Mouse (Mus musculus) CH12F3 (cell line): Measurements from ENCODE around the gene Abcc3.

ENCODE experiments used
- in situ Hi-C: fragments of 300-500 bp; cut with MboI; formaldehyde crosslinking; loops from 2 replicates; pipeline ENCODE4 v1.14.3; 2020; ENCODE audit warnings: low sequenced_read_pairs

Gene Abcc3

GRCm38 (mm10) chr11:94359168-94359567 lies 33.6 kb downstream of the Abcc3 start:
- in situ Hi-C loops, result no loop called here

DNA sequence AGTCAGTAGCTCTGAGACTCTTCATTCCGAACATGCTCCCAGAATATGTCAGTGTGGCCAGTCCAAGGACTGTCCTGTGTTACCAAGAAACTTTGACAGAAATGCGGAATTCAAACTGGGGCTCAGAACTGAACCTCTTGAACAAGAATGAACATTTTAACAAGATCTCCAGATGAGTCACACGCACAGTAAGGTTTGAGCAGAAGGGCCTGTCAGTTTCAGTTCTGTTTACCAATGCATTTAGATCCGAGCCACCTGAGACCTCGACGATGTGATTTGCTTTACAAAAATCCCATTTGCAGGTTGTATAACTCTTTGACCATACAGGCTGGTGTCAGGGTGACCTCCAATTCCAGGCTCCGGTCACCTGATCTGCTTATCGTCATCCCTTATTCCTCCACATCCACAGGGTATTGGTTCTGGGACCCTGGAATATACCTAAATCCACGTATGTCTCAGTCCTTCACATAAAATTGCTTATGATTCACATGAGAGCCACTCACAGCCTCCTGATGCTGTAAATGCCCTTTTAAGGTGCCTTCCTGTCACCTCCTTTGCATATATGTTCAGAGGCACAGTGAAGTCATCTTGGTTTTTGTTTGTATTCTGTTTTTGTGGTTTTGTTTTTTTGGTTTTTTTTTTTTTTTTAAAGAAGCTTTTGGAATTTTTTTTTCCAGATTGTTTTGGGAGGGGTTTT lies 37.1 kb downstream of the Abcc3 start:
- in situ Hi-C loops, result no loop called here

DNA sequence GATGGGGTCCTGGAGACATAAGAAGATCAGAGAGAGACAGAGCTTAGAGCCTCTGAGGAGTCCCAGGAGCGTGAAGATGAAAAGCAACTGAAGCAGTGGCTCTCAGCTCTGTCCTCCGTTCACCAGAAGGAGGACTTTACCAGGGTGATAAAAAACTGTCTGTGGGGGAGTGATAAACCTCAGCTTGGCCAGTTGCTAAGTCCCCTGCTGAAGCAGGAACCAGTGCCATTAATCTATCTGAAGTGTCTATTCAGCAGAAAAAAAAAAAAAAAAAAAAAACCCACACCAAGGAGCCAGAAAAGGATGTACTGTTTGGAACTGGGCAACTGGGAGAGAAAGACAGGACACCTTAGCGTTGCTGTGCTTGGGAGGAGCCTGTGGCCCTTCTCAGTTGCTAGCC lies 41.7 kb downstream of the Abcc3 start:
- in situ Hi-C loops, result no loop called here

- in situ Hi-C loops, result no loop called here
Measured at GRCm38 (mm10) chr11:94350337-94350736, 42.5 kb downstream of the Abcc3 start.

DNA sequence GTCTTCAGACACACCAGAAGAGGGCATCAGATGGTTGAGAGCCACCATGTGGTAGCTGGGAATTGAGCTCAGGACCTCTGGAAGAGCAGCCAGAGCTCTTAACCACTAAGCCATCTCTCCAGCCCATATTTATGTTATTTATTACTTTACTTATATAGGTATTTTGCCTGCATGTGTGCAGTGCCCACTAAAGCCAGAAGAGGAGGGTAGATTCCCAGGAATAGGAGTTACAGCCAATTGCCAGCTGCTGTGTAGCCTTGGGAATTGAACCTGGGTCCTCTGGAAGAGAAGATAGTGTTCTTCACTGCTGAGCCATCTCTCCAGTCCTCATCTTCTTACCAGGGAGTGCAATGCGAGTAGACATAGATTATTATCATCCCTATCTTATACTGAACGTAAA lies 43.0 kb downstream of the Abcc3 start:
- in situ Hi-C loops, result no loop called here

- in situ Hi-C loops, result no loop called here
Measured at GRCm38 (mm10) chr11:94347063-94347575, 45.7 kb downstream of the Abcc3 start.

DNA sequence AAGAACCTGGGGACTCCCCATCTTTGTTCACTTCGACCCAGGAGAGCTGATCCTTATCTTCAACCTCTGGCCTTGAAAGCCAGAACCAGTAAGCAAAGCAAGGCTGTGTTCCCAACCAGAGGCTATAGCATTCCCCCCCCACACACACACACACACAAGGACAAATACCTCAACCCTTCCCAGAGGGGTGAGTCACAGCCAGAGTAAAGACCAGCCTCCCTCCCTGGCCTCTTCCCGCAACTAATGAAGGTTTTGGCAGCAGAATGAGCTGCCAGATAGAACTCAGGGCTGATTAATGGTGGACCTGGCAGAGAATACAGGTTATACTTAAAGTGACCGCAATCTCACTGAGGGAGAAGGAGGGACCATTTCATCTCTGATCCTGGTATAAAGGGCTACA lies 46.2 kb downstream of the Abcc3 start:
- in situ Hi-C loops, result no loop called here

DNA sequence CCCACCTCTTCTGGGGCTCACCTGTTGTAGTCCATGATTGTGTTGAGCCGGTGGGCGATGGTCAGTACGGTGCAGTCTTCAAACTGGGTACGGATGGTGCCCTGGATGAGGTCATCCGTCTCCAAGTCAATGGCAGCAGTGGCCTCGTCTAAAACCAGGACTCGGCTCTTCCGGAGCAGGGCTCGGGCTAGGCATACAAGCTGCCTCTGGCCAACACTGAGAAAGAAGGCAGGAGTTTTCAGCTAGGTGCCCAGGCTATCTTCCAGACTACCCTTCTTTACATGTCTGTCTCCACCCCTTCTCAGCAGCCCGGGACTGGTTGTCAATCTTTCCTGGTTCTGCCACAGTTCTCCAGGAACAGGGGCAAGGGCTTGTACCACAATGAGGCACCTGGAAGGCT lies 46.9 kb downstream of the Abcc3 start:
- in situ Hi-C loops, result no loop called here

DNA sequence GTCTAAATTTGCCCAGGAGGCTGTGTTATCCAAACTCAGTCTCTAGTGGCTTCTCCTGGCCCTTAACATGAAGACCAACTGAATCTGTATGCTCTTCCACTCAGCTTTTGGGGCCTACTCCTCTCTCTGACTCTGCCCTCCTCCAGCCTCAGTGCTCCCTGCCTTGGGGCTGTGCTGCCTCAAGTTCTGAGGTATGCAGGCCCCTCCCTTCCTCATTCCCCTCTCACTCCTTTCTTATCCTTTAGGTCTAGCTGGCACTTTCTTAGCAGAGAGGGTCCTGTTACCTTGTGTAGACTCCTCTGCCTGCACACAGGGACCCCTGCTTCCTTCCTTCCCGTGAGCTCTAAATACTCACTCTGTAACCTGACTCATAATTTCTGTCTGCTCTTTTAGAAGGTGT lies 48.3 kb downstream of the Abcc3 start:
- in situ Hi-C loops, result no loop called here

DNA sequence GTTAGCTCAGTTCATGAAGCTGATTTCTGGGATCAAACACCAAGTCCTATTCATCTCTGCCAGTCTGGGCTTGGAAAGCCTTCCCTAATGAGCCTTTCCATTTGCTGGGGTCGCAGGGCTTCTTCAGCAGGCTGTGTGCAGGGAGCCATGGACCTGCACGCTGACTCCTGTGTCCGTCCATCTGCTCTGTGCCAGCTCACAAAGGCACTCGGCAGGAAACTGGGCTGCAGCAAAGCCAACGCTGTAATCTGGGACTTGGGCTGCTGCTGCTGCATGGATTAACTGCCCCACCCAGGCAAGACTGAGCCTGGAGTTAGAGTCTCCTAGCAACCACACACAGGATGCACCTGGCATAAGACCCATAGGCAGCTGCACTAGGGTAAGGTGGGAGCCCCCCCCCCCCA lies 48.8 kb downstream of the Abcc3 start:
- in situ Hi-C loops, result no loop called here

GRCm38 (mm10) chr11:94342114-94342905 lies 50.5 kb downstream of the Abcc3 start:
- in situ Hi-C loops, result no loop called here

DNA sequence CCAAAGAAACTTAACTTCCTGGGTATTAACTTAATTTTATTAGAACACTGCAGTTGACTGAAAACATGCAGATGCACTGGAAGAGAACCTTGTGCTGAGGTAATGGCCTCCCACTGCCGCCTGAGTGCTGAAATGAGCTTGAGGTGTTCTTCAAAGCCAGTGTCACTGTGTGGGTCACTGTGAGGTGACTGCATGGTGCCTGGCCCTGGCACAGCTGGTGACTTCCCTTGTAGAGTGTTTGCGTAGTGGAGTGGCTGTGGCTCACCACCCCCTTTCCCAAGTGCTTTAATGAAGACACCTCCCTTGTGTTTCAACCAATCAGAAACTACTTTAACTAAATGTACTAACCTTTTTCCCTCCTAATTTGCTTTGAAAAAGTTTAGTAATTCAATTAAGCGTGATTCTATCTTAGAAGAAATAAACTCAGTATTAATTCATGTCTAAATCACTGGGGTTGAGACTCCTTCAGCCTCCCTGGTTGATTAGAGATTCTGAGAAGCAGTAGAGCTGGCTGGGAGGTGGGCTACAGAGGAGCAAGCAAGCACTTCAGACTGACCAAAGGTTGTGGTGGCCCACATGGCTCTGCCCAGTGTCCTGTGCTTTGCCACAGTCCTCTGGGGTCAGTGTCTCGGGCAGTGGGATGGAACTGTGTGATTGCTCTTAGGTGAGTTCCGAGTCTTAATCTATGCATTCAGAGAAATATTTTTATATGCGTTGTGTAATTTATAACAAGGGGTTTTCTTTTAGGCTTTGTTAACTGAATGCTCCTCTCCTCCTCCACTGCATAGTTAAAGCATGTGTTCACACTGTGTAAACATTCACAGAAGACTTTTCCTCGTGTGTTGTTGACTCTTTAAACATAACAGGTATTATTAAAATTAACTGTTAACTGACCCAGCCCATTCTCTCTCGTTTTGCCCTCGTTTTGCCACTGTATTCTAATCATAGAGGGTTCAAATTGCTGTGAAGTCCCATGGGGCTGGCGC lies 51.6 kb downstream of the Abcc3 start:
- in situ Hi-C loops, result no loop called here

DNA sequence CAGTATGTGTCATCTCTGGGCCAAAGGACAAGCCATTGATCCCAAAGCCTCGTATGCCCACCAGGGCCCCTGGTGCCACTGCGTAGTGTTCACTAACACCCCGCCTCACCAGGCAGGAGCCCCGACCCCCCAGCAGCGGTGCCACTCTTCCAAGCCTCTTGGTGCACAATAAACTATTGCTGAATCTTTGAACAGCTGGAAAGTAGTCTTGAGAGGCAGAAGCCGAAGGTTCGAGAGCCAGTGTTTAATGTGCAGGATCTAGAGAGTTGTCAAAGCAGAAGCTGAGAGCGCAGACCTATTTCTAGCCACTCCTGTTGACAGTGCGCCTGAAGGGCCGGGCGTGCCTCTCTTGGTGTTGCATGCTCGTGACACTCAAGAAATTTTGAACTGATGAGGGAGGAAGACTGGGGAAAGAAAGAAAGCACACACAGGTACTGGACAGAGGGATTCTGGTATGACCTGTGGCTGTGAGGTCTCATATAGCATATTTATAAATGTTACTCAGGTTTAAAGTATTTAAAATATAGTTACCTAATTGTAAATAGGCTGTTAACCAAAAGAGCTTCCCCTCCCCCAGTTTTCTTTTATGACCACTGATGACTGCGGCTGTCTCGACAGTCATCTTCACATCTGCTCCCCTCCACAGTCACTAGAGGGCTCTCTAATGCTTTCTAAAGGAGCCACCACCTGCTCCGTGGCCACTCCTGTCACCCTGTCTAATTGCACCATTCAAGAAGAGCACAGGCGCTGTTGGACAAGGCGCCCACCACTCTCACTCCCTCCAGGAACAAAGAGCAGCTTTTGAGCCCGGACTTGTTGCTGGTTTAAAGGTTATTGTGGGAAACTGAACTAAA lies 52.8 kb downstream of the Abcc3 start:
- in situ Hi-C loops, result loop anchor here (5.0 kb wide), 1 partner anchor 147 kb away; the partner anchor contains the start of gene Spata20

DNA sequence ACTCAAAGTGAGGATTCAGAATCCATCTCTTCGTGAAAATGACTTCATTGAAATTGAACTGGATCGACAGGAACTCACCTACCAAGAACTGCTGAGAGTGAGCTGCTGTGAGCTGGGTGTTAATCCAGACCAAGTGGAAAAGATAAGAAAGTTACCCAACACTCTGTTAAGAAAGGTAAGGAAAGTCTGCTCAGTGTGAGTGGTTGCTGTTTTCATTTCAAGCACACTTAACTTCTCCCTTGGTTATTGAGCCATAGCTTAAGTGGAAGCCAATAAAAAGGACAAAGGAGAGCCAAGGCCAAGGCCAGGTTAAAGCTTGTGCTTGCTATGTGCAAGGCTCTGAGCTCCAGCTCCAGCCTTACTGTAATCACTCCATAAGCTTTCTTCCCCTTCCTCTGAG lies 54.5 kb downstream of the Abcc3 start:
- in situ Hi-C loops, result loop anchor here (5.0 kb wide), 1 partner anchor 149 kb away; the partner anchor contains the start of gene Spata20

DNA sequence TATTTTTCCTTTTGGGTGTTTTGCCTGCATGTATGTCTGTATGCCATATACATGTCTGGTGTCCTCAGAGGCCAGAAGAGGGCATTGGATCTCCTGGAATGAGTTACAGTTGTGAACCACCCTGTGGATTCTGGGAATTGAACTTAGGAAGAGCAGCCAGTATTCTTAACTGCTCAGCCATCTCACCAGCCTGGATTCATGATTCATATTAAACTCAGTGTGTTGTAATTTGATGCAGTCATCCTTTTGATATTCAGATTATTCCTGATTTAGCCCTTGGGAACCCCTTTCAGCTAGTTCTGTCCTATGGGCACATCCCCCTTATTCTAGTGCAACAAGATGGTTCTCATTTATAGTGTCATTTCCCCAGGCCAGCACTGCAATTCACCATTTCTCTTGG lies 56.2 kb downstream of the Abcc3 start:
- in situ Hi-C loops, result loop anchor here (5.0 kb wide), 1 partner anchor 151 kb away; the partner anchor contains the start of gene Spata20

DNA sequence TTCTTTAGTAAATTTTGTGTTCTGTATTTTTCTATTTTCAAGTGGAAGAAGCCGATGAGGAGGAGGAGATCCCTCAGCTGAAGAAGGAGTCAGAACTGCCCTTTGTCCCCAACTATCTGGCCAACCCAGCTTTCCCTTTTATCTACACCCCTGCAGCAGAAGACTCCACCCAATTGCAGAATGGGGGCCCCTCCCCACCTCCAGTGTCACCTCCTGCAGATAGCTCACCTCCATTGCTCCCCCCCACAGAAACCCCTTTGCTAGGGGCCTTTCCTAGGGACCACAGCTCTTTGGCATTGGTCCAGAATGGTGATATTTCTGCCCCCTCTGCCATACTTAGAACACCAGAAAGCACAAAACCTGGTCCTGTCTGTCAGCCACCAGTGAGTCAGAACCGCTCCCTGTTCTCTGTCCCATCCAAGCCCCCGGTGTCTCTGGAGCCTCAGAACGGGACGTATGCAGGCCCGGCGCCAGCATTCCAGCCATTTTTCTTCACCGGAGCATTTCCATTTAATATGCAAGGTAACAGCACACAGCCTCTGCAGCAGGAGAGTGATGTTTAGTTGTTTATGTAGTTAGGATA lies 58.3 kb downstream of the Abcc3 start:
- in situ Hi-C loops, result no loop called here

GRCm38 (mm10) chr11:94332726-94333125 lies 60.1 kb downstream of the Abcc3 start:
- in situ Hi-C loops, result no loop called here

GRCm38 (mm10) chr11:94330211-94330610 lies 62.6 kb downstream of the Abcc3 start:
- in situ Hi-C loops, result no loop called here

GRCm38 (mm10) chr11:94329270-94329891 lies 63.4 kb downstream of the Abcc3 start:
- in situ Hi-C loops, result no loop called here
